Mouse (Mus musculus): ENCODE measurements at regions not wholly inside any gene's neighbourhood (a gene's known extent, or its start where the extent isn't known, plus 50 kb on each side); places are given as distances from the start of the nearest gene placed in this dataset.

- no peaks in the 10 kb centered on the region for H3K9me3 ChIP-seq (ENCODE audit: control insufficient read depth, low read length)
- WGBS, result 68% methylated on average over 5 of the region's 5 CpGs
- no peak overlapping the region for H3K9ac ChIP-seq (ENCODE audit: low read length)
- ATAC-seq (ENCODE audit: low read depth), result no peak
- peaks cover 4% of the 10 kb centered on the region; the same call in 1 of the 2 replicates for H3K4me1 ChIP-seq (replicated peaks; ENCODE audit: control insufficient read depth, insufficient read depth, low read length)
- H3K4me2 ChIP-seq (ENCODE audit: low read depth, low read length), result no peak overlapping the region
- no peaks in the 10 kb centered on the region for H3K27me3 ChIP-seq (ENCODE audit: control insufficient read depth, insufficient read depth, low read depth, low read length)
- H3K4me3 ChIP-seq (ENCODE audit: low read length), result no peak overlapping the region
- no peaks in the 10 kb centered on the region for H3K36me3 ChIP-seq (ENCODE audit: control insufficient read depth, insufficient read depth, low read length)
- H3K27ac ChIP-seq (ENCODE audit: low read length), result no peak overlapping the region
These were observed 177.3 kb upstream of the Arl4c start for GRCm38 (mm10) chr1:88879367-88879766.

GRCm38 (mm10) chr1:88891041-88891440, 179.2 kb upstream of the Sh3bp4 start:
- Histone ChIP-seq H3K9me3 (ENCODE audit: control insufficient read depth, low read length) (no peaks in the 10 kb centered on the region), H3K9ac (ENCODE audit: low read length) (no peak overlapping the region), H3K4me1 (replicated peaks; ENCODE audit: control insufficient read depth, insufficient read depth, low read length) (no peaks in the 10 kb centered on the region), H3K4me2 (ENCODE audit: low read depth, low read length) (no peak overlapping the region), H3K27ac (ENCODE audit: low read length) (no peak overlapping the region), H3K27me3 (ENCODE audit: control insufficient read depth, insufficient read depth, low read depth, low read length) (no peaks in the 10 kb centered on the region), H3K36me3 (ENCODE audit: control insufficient read depth, insufficient read depth, low read length) (no peaks in the 10 kb centered on the region), H3K4me3 (ENCODE audit: low read length) (no peak overlapping the region)
- no peak for ATAC-seq (ENCODE audit: low read depth)
- 81% methylated on average over 4 of the region's 4 CpGs for WGBS

- no peak overlapping the region for H3K27ac ChIP-seq (ENCODE audit: low read length)
- H3K36me3 ChIP-seq (ENCODE audit: control insufficient read depth, insufficient read depth, low read length), result no peaks in the 10 kb centered on the region
- WGBS, result 77% methylated on average over 8 of the region's 8 CpGs
- H3K4me1 ChIP-seq (replicated peaks; ENCODE audit: control insufficient read depth, insufficient read depth, low read length), result no peaks in the 10 kb centered on the region
- H3K4me3 ChIP-seq (ENCODE audit: low read length), result no peak overlapping the region
- ATAC-seq (ENCODE audit: low read depth), result no peak
- H3K9ac ChIP-seq (ENCODE audit: low read length), result no peak overlapping the region
- no peak overlapping the region for H3K4me2 ChIP-seq (ENCODE audit: low read depth, low read length)
- H3K27me3 ChIP-seq (ENCODE audit: control insufficient read depth, insufficient read depth, low read depth, low read length), result no peaks in the 10 kb centered on the region
- H3K9me3 ChIP-seq (ENCODE audit: control insufficient read depth, low read length), result no peaks in the 10 kb centered on the region
These were observed 167.8 kb upstream of the Sh3bp4 start for GRCm38 (mm10) chr1:88902426-88902825.

GRCm38 (mm10) chr1:88907766-88908463, 162.3 kb upstream of the Sh3bp4 start:
- H3K36me3 ChIP-seq (ENCODE audit: control insufficient read depth, insufficient read depth, low read length), result no peaks in the 10 kb centered on the region
- H3K4me3 ChIP-seq (ENCODE audit: low read length), result no peak overlapping the region
- H3K4me1 ChIP-seq (replicated peaks; ENCODE audit: control insufficient read depth, insufficient read depth, low read length), result no peaks in the 10 kb centered on the region
- H3K9ac ChIP-seq (ENCODE audit: low read length), result no peak overlapping the region
- H3K27ac ChIP-seq (ENCODE audit: low read length), result no peak overlapping the region
- 86% methylated on average over 14 of the region's 14 CpGs for WGBS
- H3K27me3 ChIP-seq (ENCODE audit: control insufficient read depth, insufficient read depth, low read depth, low read length), result no peaks in the 10 kb centered on the region
- no peak overlapping the region for H3K4me2 ChIP-seq (ENCODE audit: low read depth, low read length)
- no peak for ATAC-seq (ENCODE audit: low read depth)
- H3K9me3 ChIP-seq (ENCODE audit: control insufficient read depth, low read length), result no peaks in the 10 kb centered on the region

GRCm38 (mm10) chr1:88908683-88909082, 161.5 kb upstream of the Sh3bp4 start:
- no peaks in the 10 kb centered on the region for H3K27me3 ChIP-seq (ENCODE audit: control insufficient read depth, insufficient read depth, low read depth, low read length)
- no peak overlapping the region for H3K4me3 ChIP-seq (ENCODE audit: low read length)
- H3K4me1 ChIP-seq (replicated peaks; ENCODE audit: control insufficient read depth, insufficient read depth, low read length), result no peaks in the 10 kb centered on the region
- no peaks in the 10 kb centered on the region for H3K9me3 ChIP-seq (ENCODE audit: control insufficient read depth, low read length)
- no peak overlapping the region for H3K9ac ChIP-seq (ENCODE audit: low read length)
- H3K36me3 ChIP-seq (ENCODE audit: control insufficient read depth, insufficient read depth, low read length), result no peaks in the 10 kb centered on the region
- no peak for ATAC-seq (ENCODE audit: low read depth)
- 40% methylated on average over 8 of the region's 8 CpGs for WGBS
- no peak overlapping the region for H3K4me2 ChIP-seq (ENCODE audit: low read depth, low read length)
- no peak overlapping the region for H3K27ac ChIP-seq (ENCODE audit: low read length)

GRCm38 (mm10) chr1:88909314-88909713, 160.9 kb upstream of the Sh3bp4 start:
- Histone ChIP-seq H3K4me1 (replicated peaks; ENCODE audit: control insufficient read depth, insufficient read depth, low read length) (no peaks in the 10 kb centered on the region), H3K36me3 (ENCODE audit: control insufficient read depth, insufficient read depth, low read length) (no peaks in the 10 kb centered on the region), H3K9ac (ENCODE audit: low read length) (no peak overlapping the region), H3K27ac (ENCODE audit: low read length) (no peak overlapping the region), H3K4me2 (ENCODE audit: low read depth, low read length) (no peak overlapping the region), H3K27me3 (ENCODE audit: control insufficient read depth, insufficient read depth, low read depth, low read length) (no peaks in the 10 kb centered on the region), H3K4me3 (ENCODE audit: low read length) (no peak overlapping the region), H3K9me3 (ENCODE audit: control insufficient read depth, low read length) (no peaks in the 10 kb centered on the region; the same call in none of the 2 replicates)
- WGBS, result 75% methylated on average over 4 of the region's 4 CpGs
- ATAC-seq (ENCODE audit: low read depth), result no peak

GRCm38 (mm10) chr1:88909864-88910573, 160.2 kb upstream of the Sh3bp4 start:
- Histone ChIP-seq H3K36me3 (ENCODE audit: control insufficient read depth, insufficient read depth, low read length) (no peaks in the 10 kb centered on the region), H3K27me3 (ENCODE audit: control insufficient read depth, insufficient read depth, low read depth, low read length) (no peaks in the 10 kb centered on the region), H3K27ac (ENCODE audit: low read length) (no peak overlapping the region), H3K9me3 (ENCODE audit: control insufficient read depth, low read length) (no peaks in the 10 kb centered on the region; the same call in none of the 2 replicates), H3K4me1 (replicated peaks; ENCODE audit: control insufficient read depth, insufficient read depth, low read length) (no peaks in the 10 kb centered on the region), H3K4me2 (ENCODE audit: low read depth, low read length) (no peak overlapping the region), H3K9ac (ENCODE audit: low read length) (no peak overlapping the region), H3K4me3 (ENCODE audit: low read length) (no peak overlapping the region)
- no peak for ATAC-seq (ENCODE audit: low read depth)
- WGBS, result 54% methylated on average over 6 of the region's 6 CpGs

GRCm38 (mm10) chr1:88911724-88912123, 158.5 kb upstream of the Sh3bp4 start:
- H3K4me1 ChIP-seq (replicated peaks; ENCODE audit: control insufficient read depth, insufficient read depth, low read length), result no peaks in the 10 kb centered on the region
- no peak overlapping the region for H3K9ac ChIP-seq (ENCODE audit: low read length)
- no peak overlapping the region for H3K4me3 ChIP-seq (ENCODE audit: low read length)
- 64% methylated on average over 5 of the region's 5 CpGs for WGBS
- H3K27me3 ChIP-seq (ENCODE audit: control insufficient read depth, insufficient read depth, low read depth, low read length), result no peaks in the 10 kb centered on the region
- H3K4me2 ChIP-seq (ENCODE audit: low read depth, low read length), result no peak overlapping the region
- no peak overlapping the region for H3K27ac ChIP-seq (ENCODE audit: low read length)
- H3K9me3 ChIP-seq (ENCODE audit: control insufficient read depth, low read length), result no peaks in the 10 kb centered on the region; the same call in none of the 2 replicates
- H3K36me3 ChIP-seq (ENCODE audit: control insufficient read depth, insufficient read depth, low read length), result no peaks in the 10 kb centered on the region
- no peak for ATAC-seq (ENCODE audit: low read depth)

GRCm38 (mm10) chr1:88916531-88917050, 153.6 kb upstream of the Sh3bp4 start:
- no peak overlapping the region for H3K4me2 ChIP-seq (ENCODE audit: low read depth, low read length)
- no peak for ATAC-seq (ENCODE audit: low read depth)
- H3K36me3 ChIP-seq (ENCODE audit: control insufficient read depth, insufficient read depth, low read length), result no peaks in the 10 kb centered on the region
- no peaks in the 10 kb centered on the region for H3K27me3 ChIP-seq (ENCODE audit: control insufficient read depth, insufficient read depth, low read depth, low read length)
- 69% methylated on average over 4 of the region's 4 CpGs for WGBS
- no peak overlapping the region for H3K4me3 ChIP-seq (ENCODE audit: low read length)
- H3K9me3 ChIP-seq (ENCODE audit: control insufficient read depth, low read length), result no peaks in the 10 kb centered on the region; the same call in none of the 2 replicates
- no peak overlapping the region for H3K27ac ChIP-seq (ENCODE audit: low read length)
- no peak overlapping the region for H3K9ac ChIP-seq (ENCODE audit: low read length)
- H3K4me1 ChIP-seq (replicated peaks; ENCODE audit: control insufficient read depth, insufficient read depth, low read length), result no peaks in the 10 kb centered on the region

Measured in lung, embryonic 16.5 days (tissue).